Mouse (Mus musculus) right cerebral cortex, adult 2 months (tissue): ENCODE results near the gene Ryr1.
"Not testable (repeated sequence)": the region's sequence is repeated elsewhere in the genome, so short reads cannot be mapped to it uniquely, and the experiment has no call there.

ENCODE experiments used
- DNase-seq, 2 experiments: peaks; one replicate each; pipeline ENCODE4 v3.0.0; 2021 to 2022; ENCODE audit warnings: low spot score in 2 of 2

Gene Ryr1

GRCm38 (mm10) chr7:29146625-29147367, 21.8 kb upstream of the Ryr1 start:
- no peak for DNase-seq

GRCm38 (mm10) chr7:29144006-29144405, 19.0 kb upstream of the Ryr1 start:
- no peak for DNase-seq

- DNase-seq = no peak
Observed at GRCm38 (mm10) chr7:29141416-29141815, 16.4 kb upstream of the Ryr1 start.

- not testable (repeated sequence) for DNase-seq
Observed at GRCm38 (mm10) chr7:29139237-29139636, 14.3 kb upstream of the Ryr1 start.

- DNase-seq = no peak
Observed at GRCm38 (mm10) chr7:29137429-29137828, 12.4 kb upstream of the Ryr1 start.

- no peak for DNase-seq
Observed at GRCm38 (mm10) chr7:29134693-29135386, 9.9 kb upstream of the Ryr1 start, which contains the start of gene Rasgrp4. TSS of gene Rasgrp4 (plus strand) at chr7:29134851.

- DNase-seq = no peak
Observed at GRCm38 (mm10) chr7:29134230-29134629, 9.3 kb upstream of the Ryr1 start.

GRCm38 (mm10) chr7:29128725-29129124, 3.7 kb upstream of the Ryr1 start:
- no peak for DNase-seq

GRCm38 (mm10) chr7:29126173-29126915, 1.4 kb upstream of the Ryr1 start:
- DNase-seq = peak; percentile 31 to 49

GRCm38 (mm10) chr7:29123531-29124358, 1.2 kb downstream of the Ryr1 start:
- no peak for DNase-seq

GRCm38 (mm10) chr7:29122821-29123220, 2.2 kb downstream of the Ryr1 start:
- DNase-seq = no peak

- no peak for DNase-seq
Observed at GRCm38 (mm10) chr7:29119526-29119925, 5.5 kb downstream of the Ryr1 start.

GRCm38 (mm10) chr7:29118142-29118851, 6.7 kb downstream of the Ryr1 start:
- no peak for DNase-seq

GRCm38 (mm10) chr7:29108992-29109955, 15.7 kb downstream of the Ryr1 start:
- DNase-seq = peak; percentile 23 to 26

- DNase-seq = no peak
Observed at GRCm38 (mm10) chr7:29101286-29102017, 23.5 kb downstream of the Ryr1 start.

- no peak for DNase-seq
Observed at GRCm38 (mm10) chr7:29097131-29097530, 27.8 kb downstream of the Ryr1 start.

GRCm38 (mm10) chr7:29088817-29089216, 36.2 kb downstream of the Ryr1 start:
- DNase-seq = peak; percentile 73

GRCm38 (mm10) chr7:29086902-29087301, 38.1 kb downstream of the Ryr1 start:
- no peak for DNase-seq

GRCm38 (mm10) chr7:29085981-29086380, 39.0 kb downstream of the Ryr1 start:
- DNase-seq = no peak
